Mouse (Mus musculus) lung, adult 2 months (tissue): ENCODE results near the gene Ppig.
"Not testable (repeated sequence)": the region's sequence is repeated elsewhere in the genome, so short reads cannot be mapped to it uniquely, and the experiment has no call there.

ENCODE experiments used
- CTCF ChIP-seq: fragments of 200-500 bp; IDR thresholded peaks from 2 replicates; pipeline ENCODE4 v1.5.1; 2011; ENCODE audit warnings: mild to moderate bottlenecking, low read length, control low read depth; ENCODE audit not compliant: insufficient read depth
- POLR2A ChIP-seq: fragments of 200-500 bp; IDR thresholded peaks from 2 replicates; pipeline ENCODE4 v1.6.1; 2011; ENCODE audit warnings: low read depth, mild to moderate bottlenecking, control low read depth, low read length, borderline replicate concordance; ENCODE audit errors: extremely low read depth

DNA sequence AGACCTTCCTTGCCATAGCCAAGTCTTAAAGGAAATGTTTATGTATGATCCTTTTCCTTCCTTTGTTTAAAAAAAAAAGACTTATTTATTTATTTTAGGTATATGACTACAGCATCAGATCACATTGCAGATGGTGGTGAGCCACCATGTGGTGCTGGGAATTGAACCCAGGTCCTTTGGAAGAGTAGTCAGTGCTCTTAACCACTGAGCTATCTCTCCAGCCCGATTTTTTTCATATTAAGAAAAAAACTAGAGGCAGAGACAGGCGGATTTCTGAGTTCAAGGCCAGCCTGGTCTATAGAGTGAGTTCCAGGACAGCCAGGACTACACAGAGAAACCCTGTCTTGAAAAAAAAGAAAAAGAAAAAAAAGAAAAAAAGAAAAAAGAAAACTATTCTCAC, 45.1 kb upstream of the Ppig start:
- TF ChIP-seq CTCF, POLR2A: not testable (repeated sequence)
